Mouse (Mus musculus): ENCODE results near the gene Zmym2. TPM values are rescaled to one million over a fixed set of nuclear protein-coding genes. Genes with fewer than 3 reads are reported as not detected.
"Not testable (repeated sequence)": the region's sequence is repeated elsewhere in the genome, so short reads cannot be mapped to it uniquely, and the experiment has no call there.

Zmym2 gene
- polyA plus RNA-seq, 1 experiment from 2014 or later: 40.2 TPM

- H3K4me2 ChIP-seq (ENCODE audit: low read depth, low read length): no peak overlapping the region
- no peak overlapping the region for H3K9ac ChIP-seq (ENCODE audit: low read length)
- 0 out of 2 replicates have a peak, but pooled peaks cover 3% of the 10 kb centered on the region for H3K9me3 ChIP-seq (replicated peaks; ENCODE audit: control insufficient read depth, low read length)
- no peak overlapping the region for H3K27ac ChIP-seq (ENCODE audit: low read length)
- no peaks in the 10 kb centered on the region for H3K27me3 ChIP-seq (ENCODE audit: control insufficient read depth, insufficient read depth, low read length)
- no peak overlapping the region for H3K4me3 ChIP-seq (replicated peaks; ENCODE audit: low read length)
- H3K36me3 ChIP-seq (ENCODE audit: control insufficient read depth, insufficient read depth, low read length): no peaks in the 10 kb centered on the region
- H3K4me1 ChIP-seq (ENCODE audit: control insufficient read depth, insufficient read depth, low read length): no peaks in the 10 kb centered on the region
- ATAC-seq (ENCODE audit: insufficient read depth, low FRiP score): no peak
Measured at GRCm38 (mm10) chr14:56875586-56876159, 10.8 kb upstream of the Zmym2 start.

DNA sequence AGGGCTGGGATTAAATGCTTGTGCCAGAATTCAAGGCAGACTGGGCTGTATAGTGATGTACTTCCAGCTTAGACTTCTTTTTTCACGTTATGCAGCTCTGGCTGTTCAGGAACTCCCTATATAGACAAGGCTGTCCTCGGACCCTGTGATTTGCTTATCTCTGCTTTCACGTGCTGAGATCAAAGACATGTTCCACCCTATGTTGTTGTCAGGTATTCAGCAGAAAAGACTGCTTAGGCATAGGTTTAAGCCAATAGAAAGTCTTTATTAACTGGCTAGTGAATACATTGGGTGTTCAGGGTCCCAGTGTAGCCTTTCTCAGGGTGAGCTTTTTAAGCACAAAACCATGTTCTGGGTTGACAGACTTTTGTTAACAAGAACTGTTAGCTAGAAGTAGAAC lies 5.2 kb upstream of the Zmym2 start:
- Histone ChIP-seq H3K9me3 (replicated peaks; ENCODE audit: control insufficient read depth, low read length) (no peaks in the 10 kb centered on the region), H3K9ac (ENCODE audit: low read length) (no peak overlapping the region), H3K4me1 (ENCODE audit: control insufficient read depth, insufficient read depth, low read length) (no peaks in the 10 kb centered on the region), H3K4me3 (replicated peaks; ENCODE audit: low read length) (no peak overlapping the region), H3K27me3 (ENCODE audit: control insufficient read depth, insufficient read depth, low read length) (no peaks in the 10 kb centered on the region), H3K36me3 (ENCODE audit: control insufficient read depth, insufficient read depth, low read length) (no peaks in the 10 kb centered on the region), H3K27ac (ENCODE audit: low read length) (no peak overlapping the region), H3K4me2 (ENCODE audit: low read depth, low read length) (no peak overlapping the region)
- 36% methylated on average over 3 of the region's 3 CpGs for WGBS
- ATAC-seq (ENCODE audit: insufficient read depth, low FRiP score): no peak

DNA sequence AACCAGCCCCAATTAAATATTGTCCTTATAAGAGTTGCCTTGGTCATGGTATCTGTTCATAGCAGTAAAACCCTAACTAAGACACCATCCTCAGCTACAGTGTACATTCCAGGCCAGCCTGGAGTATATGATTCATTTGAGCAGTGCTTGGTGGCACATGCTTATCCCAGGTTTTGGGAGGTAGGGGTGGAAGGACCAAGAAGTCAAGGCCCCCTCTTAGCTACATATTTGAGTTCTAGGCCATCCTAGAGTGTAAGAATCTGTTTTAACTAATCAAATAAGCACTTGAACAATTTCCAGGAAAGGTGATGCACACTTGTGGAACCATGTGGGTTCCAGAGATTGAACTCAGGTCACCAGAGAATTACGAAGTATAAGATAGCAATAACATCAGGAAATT lies 3.0 kb upstream of the Zmym2 start:
- no peak for ATAC-seq (ENCODE audit: insufficient read depth, low FRiP score)
- 92% methylated on average over 1 of the region's 1 CpGs for WGBS
- no peak overlapping the region for H3K9ac ChIP-seq (ENCODE audit: low read length)

GRCm38 (mm10) chr14:56885308-56885771 lies 1.1 kb upstream of the Zmym2 start:
- H3K27me3 ChIP-seq (ENCODE audit: control insufficient read depth, insufficient read depth, low read length): no peaks in the 10 kb centered on the region
- H3K4me1 ChIP-seq (ENCODE audit: control insufficient read depth, insufficient read depth, low read length): peaks cover 12% of the 10 kb centered on the region; the same call in 1 of the 2 replicates
- peak; percentile 2; the same call in 1 of the 2 replicates for ATAC-seq (ENCODE audit: insufficient read depth, low FRiP score)
- WGBS: 1% methylated on average over 36 of the region's 36 CpGs
- H3K4me2 ChIP-seq (ENCODE audit: low read depth, low read length): peak overlapping the region; percentile 70
- peak overlapping the region; percentile 56 for H3K4me3 ChIP-seq (replicated peaks; ENCODE audit: low read length)
- no peaks in the 10 kb centered on the region for H3K9me3 ChIP-seq (replicated peaks; ENCODE audit: control insufficient read depth, low read length)
- peak overlapping the region; percentile 85 for H3K9ac ChIP-seq (ENCODE audit: low read length)
- H3K36me3 ChIP-seq (ENCODE audit: control insufficient read depth, insufficient read depth, low read length): no peaks in the 10 kb centered on the region
- H3K27ac ChIP-seq (ENCODE audit: low read length): peak overlapping the region; percentile 91

More for the DNA sequence above, 3.0 kb upstream of the Zmym2 start:
- Histone ChIP-seq H3K4me2 (ENCODE audit: low read depth, low read length) (no peak overlapping the region), H3K4me1 (ENCODE audit: control insufficient read depth, insufficient read depth, low read length) (peaks cover 7% of the 10 kb centered on the region; the same call in 1 of the 2 replicates), H3K27me3 (ENCODE audit: control insufficient read depth, insufficient read depth, low read length) (no peaks in the 10 kb centered on the region), H3K4me3 (replicated peaks; ENCODE audit: low read length) (no peak overlapping the region), H3K9me3 (replicated peaks; ENCODE audit: control insufficient read depth, low read length) (no peaks in the 10 kb centered on the region), H3K36me3 (ENCODE audit: control insufficient read depth, insufficient read depth, low read length) (no peaks in the 10 kb centered on the region), H3K27ac (ENCODE audit: low read length) (no peak overlapping the region)

DNA sequence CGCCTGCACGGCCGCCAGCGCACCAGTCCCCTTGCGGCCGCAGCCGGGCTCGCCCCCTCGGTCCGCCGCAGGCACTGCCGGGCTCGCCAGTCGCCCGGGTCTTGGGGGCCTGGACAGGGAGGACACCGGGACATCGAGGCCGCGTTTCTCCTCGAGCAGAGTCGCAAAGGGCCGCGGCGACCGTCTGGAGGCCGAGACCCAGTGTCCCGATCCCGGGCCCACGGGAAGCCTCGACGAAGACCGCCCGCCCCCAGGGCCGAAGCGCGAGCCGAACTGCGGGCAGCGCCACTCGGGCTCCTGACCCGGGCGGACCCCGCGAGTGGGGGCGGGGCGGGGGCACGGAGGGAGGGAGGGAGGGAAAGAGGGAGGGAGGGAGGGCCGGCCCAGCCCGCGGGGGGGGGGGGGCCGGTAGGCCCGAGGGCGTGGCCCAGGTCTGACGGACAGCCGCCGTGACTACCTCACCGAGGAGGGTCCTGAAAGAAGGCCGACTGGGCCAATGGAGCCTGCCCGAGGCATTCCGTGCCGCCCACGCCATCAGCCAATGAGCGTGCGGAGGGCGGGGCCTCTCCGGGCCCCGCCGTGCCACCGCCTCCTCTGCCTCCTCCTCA lies 363 bp upstream of the Zmym2 start:
- Histone ChIP-seq H3K4me2 (ENCODE audit: low read depth, low read length) (peak overlapping the region; percentile 70), H3K9ac (ENCODE audit: low read length) (peak overlapping the region; percentile 85), H3K4me3 (replicated peaks; ENCODE audit: low read length) (peak overlapping the region; percentile 56), H3K27ac (ENCODE audit: low read length) (peak overlapping the region; percentile 91), H3K4me1 (ENCODE audit: control insufficient read depth, insufficient read depth, low read length) (peaks cover 12% of the 10 kb centered on the region; the same call in 1 of the 2 replicates)
- H3K27me3 ChIP-seq (ENCODE audit: control insufficient read depth, insufficient read depth, low read length); H3K36me3 ChIP-seq (ENCODE audit: control insufficient read depth, insufficient read depth, low read length); H3K9me3 ChIP-seq (replicated peaks; ENCODE audit: control insufficient read depth, low read length): not testable (repeated sequence)
- WGBS: 2% methylated on average over 42 of the region's 69 CpGs
- ATAC-seq (ENCODE audit: insufficient read depth, low FRiP score): peak; percentile 98

- H3K9ac ChIP-seq (ENCODE audit: low read length): peak overlapping the region; percentile 95
- WGBS: 0% methylated on average over 3 of the region's 3 CpGs
- H3K4me1 ChIP-seq (ENCODE audit: control insufficient read depth, insufficient read depth, low read length): peaks cover 12% of the 10 kb centered on the region; the same call in 1 of the 2 replicates
Measured at GRCm38 (mm10) chr14:56887514-56887880, 1.0 kb downstream of the Zmym2 start.

DNA sequence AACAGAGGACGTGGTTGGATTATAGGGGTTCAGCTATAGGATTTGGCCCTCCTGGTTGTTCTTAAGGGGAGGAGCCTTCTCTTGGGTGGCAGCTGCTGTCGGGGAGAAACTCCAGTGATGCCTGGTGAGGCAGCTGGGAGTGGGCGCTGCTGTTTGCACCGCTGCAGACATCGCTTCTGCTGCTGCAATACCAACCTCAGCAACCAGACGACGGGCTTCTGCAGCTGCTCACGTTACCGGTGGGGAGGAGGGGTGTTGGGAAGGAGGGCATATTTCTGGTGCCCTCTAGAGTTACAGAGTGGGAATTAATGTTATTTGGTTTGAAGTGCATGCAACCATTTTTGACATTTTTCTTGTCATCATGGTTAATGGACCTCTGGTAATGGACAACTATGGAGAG lies 1.4 kb downstream of the Zmym2 start:
- H3K4me1 ChIP-seq (ENCODE audit: control insufficient read depth, insufficient read depth, low read length): peaks cover 12% of the 10 kb centered on the region; the same call in 1 of the 2 replicates
- H3K4me2 ChIP-seq (ENCODE audit: low read depth, low read length): peak overlapping the region; percentile 81
- H3K27me3 ChIP-seq (ENCODE audit: control insufficient read depth, insufficient read depth, low read length): no peaks in the 10 kb centered on the region
- no peaks in the 10 kb centered on the region for H3K36me3 ChIP-seq (ENCODE audit: control insufficient read depth, insufficient read depth, low read length)
- peak overlapping the region; percentile 99 for H3K27ac ChIP-seq (ENCODE audit: low read length)
- under 1% methylated on average over 9 of the region's 9 CpGs for WGBS
- peak overlapping the region; percentile 85 for H3K4me3 ChIP-seq (replicated peaks; ENCODE audit: low read length)
- ATAC-seq (ENCODE audit: insufficient read depth, low FRiP score): no peak
- peak overlapping the region; percentile 95 for H3K9ac ChIP-seq (ENCODE audit: low read length)
- H3K9me3 ChIP-seq (replicated peaks; ENCODE audit: control insufficient read depth, low read length): no peaks in the 10 kb centered on the region

More at GRCm38 (mm10) chr14:56887514-56887880, 1.0 kb downstream of the Zmym2 start:
- Histone ChIP-seq H3K9me3 (replicated peaks; ENCODE audit: control insufficient read depth, low read length) (no peaks in the 10 kb centered on the region), H3K27me3 (ENCODE audit: control insufficient read depth, insufficient read depth, low read length) (no peaks in the 10 kb centered on the region), H3K36me3 (ENCODE audit: control insufficient read depth, insufficient read depth, low read length) (no peaks in the 10 kb centered on the region), H3K27ac (ENCODE audit: low read length) (peak overlapping the region; percentile 99), H3K4me2 (ENCODE audit: low read depth, low read length) (peak overlapping the region; percentile 81), H3K4me3 (replicated peaks; ENCODE audit: low read length) (peak overlapping the region; percentile 85)
- ATAC-seq (ENCODE audit: insufficient read depth, low FRiP score): no peak

DNA sequence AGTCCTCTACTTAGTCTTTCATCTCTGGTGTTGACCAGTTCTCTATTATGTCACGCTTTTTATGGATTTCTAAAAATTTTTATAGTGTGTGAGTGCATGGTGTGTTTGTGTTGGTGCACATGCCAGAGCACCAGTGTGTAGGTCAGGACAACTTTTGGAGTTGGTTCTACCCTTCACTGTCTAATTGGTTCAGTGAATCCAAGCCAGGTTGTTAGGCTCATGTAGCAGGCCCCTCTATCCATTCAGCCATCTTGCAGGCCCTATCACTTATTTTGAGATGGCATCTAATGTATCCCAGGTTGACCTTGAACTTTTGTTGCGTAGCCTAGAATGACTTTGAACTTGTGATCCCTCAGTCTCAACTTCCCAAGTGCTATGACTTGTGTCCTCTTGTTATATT lies 2.0 kb downstream of the Zmym2 start:
- ATAC-seq (ENCODE audit: insufficient read depth, low FRiP score): no peak
- WGBS: 70% methylated on average over 2 of the region's 2 CpGs
- no peaks in the 10 kb centered on the region for H3K9me3 ChIP-seq (replicated peaks; ENCODE audit: control insufficient read depth, low read length)
- no peak overlapping the region for H3K27ac ChIP-seq (ENCODE audit: low read length)
- peak overlapping the region; percentile 85 for H3K4me3 ChIP-seq (replicated peaks; ENCODE audit: low read length)
- peak overlapping the region; percentile 81; the same call in 1 of the 2 replicates for H3K4me2 ChIP-seq (ENCODE audit: low read depth, low read length)
- peaks cover 12% of the 10 kb centered on the region; the same call in 1 of the 2 replicates for H3K4me1 ChIP-seq (ENCODE audit: control insufficient read depth, insufficient read depth, low read length)
- no peaks in the 10 kb centered on the region for H3K27me3 ChIP-seq (ENCODE audit: control insufficient read depth, insufficient read depth, low read length)
- H3K36me3 ChIP-seq (ENCODE audit: control insufficient read depth, insufficient read depth, low read length): no peaks in the 10 kb centered on the region
- no peak overlapping the region; the same call in 1 of the 2 replicates for H3K9ac ChIP-seq (ENCODE audit: low read length)

- no peaks in the 10 kb centered on the region for H3K9me3 ChIP-seq (replicated peaks; ENCODE audit: control insufficient read depth, low read length)
- no peak overlapping the region for H3K27ac ChIP-seq (ENCODE audit: low read length)
- 67% methylated on average over 2 of the region's 2 CpGs for WGBS
- no peak for ATAC-seq (ENCODE audit: insufficient read depth, low FRiP score)
- no peak overlapping the region for H3K4me2 ChIP-seq (ENCODE audit: low read depth, low read length)
- H3K4me1 ChIP-seq (ENCODE audit: control insufficient read depth, insufficient read depth, low read length): no peaks in the 10 kb centered on the region
- no peak overlapping the region for H3K9ac ChIP-seq (ENCODE audit: low read length)
- peaks cover 16% of the 10 kb centered on the region for H3K36me3 ChIP-seq (ENCODE audit: control insufficient read depth, insufficient read depth, low read length)
- H3K27me3 ChIP-seq (ENCODE audit: control insufficient read depth, insufficient read depth, low read length): no peaks in the 10 kb centered on the region
- no peak overlapping the region for H3K4me3 ChIP-seq (replicated peaks; ENCODE audit: low read length)
Measured at GRCm38 (mm10) chr14:56894417-56894816, 8.0 kb downstream of the Zmym2 start.
